Mouse (Mus musculus) c-Kit-positive CD71-negative TER-119-negative erythroid progenitor cells, embryonic 14.5 days (primary cell): ENCODE results near the gene Cmtm6.

Source experiments
- DNase-seq: peaks from one replicate; pipeline ENCODE4 v3.0.0-alpha.2; 2013; ENCODE audit warnings: low read depth

Gene Cmtm6

DNA sequence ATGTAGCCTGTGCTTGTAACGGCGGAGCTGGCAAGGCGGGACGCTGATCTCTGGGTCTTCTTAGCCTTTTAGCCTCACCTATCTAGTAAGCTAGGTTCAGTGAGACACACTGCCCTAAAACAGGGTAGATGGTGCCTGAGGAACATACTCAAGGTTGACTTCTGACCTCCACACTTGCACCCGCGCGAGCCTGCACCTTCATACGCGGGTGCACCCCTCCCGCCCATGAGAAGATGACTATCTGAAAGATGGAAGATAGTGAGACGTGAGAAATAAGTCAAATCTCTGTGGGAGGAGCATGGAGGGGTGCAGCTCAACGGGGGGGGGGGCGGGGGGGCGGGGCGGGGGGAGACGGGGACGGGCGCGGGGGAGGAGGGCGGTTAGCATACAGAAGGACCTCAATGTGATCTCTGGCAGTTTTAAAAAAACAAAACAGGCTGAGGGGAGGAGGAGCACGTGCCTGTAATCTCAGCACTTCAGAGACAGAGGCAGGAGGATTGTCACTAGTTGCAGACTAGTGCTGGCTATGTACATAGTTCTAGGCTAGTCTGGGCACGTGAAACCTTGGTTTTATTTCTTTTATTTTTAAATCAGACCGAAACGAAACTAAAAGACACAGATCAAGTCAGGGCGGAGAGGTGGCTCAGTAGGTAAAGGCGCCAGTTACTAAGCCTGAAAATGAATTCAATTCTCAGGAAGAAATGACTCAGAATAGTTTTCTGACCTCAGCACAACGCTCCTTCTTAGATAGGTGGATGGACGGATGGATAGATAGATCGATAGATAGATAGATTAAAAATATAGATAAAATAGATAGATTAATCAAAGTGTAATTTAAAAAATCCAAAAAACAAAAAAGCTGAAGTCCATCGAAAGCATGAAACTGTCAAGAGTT lies 758 bp upstream of the Cmtm6 start:
- no peak for DNase-seq

DNA sequence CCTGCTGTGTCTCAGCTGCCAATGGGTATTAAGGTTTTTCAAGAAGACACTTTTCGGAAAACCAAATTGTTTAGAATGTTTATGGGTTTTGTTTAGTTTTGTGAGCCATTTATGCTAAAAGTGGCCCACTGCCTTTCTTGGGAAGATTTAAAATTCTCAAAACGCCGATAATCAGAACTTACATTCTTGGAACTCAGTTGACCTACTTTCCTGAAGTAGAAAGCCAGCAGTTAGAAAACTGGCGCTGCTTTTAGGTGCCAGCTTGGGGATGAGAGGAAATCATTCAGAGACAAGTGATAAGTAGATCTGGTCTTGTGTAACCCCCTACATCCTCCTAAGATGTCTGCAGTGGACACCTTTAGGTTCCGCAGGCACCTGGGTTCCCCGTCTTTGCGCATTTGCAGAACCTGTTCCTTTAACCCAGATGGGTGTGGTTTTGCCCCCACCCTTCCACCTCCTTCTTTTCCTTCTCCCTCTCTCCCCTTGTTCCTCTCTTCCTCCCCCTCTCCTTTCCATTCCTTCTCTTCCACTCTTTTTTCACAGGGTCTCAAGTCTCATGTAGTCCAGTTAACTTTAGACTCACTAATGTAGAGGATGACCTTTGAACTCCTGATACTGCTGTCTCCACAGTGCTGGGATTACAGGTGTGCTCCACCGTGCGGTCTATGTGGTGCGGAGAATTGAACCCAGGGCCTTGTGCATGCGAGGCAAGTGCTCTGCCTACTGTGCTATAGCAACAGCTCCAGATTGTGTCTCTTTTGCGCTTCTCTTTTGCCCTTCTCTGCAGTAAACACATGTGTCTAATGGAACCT lies 1.2 kb downstream of the Cmtm6 start:
- DNase-seq = no peak

DNA sequence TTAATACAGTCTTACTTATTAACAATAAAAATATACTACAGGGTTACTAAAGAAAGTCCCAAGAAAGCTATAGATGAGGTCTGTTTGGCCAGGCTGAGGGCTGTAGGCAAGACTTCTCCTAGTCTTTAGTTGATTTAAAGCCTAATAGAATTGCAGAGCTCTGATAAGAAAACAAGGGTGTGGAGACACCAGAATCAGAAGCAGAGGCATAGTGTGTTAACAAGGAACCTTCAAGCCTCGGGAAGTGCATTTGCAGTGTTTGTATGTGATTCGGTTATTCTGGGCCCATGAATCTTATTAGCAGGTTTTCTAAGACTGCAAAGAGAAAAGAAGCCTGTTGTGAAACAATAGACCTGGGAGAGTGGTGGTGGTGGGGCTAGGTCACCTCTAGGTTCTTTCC lies 2.3 kb downstream of the Cmtm6 start:
- no peak for DNase-seq

- DNase-seq = no peak
Measured at GRCm38 (mm10) chr9:114736442-114736841, 5.5 kb downstream of the Cmtm6 start.

- DNase-seq = no peak
Measured at GRCm38 (mm10) chr9:114740336-114740735, 9.4 kb downstream of the Cmtm6 start.

GRCm38 (mm10) chr9:114742731-114743130 lies 11.8 kb downstream of the Cmtm6 start:
- DNase-seq = peak; percentile 59

GRCm38 (mm10) chr9:114745163-114745562 lies 14.2 kb downstream of the Cmtm6 start:
- no peak for DNase-seq

- no peak for DNase-seq
Measured at GRCm38 (mm10) chr9:114745654-114746053, 14.7 kb downstream of the Cmtm6 start.

- DNase-seq = no peak
Measured at GRCm38 (mm10) chr9:114747012-114747411, 16.1 kb downstream of the Cmtm6 start.

DNA sequence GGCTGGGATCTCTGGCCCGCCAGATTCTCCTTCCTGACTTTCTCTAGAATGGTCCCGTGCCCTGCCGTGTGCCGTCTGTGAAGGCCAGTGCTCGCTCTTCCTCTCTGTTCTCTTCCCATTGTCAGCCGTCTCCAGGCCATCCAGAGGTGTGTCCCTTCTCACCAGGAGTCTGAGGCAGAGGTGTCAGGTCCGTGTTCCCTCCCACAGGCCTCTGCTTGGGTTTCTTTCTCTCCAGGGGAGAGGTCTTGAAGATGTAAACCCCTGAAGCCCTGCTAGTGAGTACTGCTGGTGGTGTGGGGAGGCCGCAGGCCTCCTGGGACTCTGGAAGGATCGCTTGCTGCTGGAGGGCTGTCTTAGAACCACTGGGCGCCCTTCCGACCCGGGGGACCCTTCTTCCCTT lies 16.6 kb downstream of the Cmtm6 start:
- DNase-seq = no peak

DNA sequence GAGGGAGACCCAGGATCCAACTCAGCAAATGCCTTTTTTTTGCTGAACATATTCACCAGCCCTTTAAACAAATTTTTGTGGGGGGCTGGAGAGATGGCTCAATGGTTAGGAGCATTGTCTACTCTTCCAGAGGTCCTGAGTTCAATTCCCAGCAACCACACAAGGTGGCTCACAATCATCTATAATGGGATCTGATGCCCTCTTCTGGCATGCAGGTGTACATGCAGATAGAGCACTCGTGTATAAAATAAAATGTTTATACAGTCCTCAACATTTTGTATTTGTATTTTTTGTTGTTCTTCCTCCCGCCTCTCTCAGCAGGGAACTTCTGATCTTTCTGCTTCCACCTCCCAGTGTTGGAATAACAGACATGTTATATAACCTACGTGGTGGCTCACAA lies 20.7 kb downstream of the Cmtm6 start:
- DNase-seq = no peak

DNA sequence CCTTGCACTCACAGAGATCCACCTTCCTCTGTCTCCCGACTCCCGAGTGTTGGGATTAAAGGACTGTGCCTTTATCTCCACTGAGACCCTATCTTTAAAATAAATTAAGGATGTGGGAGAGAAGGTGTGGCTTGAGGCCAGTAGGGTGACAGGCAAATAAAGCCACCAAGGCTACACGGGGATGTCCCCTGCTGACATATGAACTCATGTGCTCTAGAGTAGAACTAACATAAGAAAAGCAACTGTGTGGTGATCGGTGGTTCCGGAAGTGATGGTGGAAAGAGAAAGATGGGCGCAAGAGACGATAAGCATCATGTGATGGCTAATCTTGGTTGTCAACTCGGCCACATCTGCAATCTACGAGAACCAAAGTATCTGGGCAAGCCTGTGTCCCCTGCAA lies 21.4 kb downstream of the Cmtm6 start:
- no peak for DNase-seq

DNA sequence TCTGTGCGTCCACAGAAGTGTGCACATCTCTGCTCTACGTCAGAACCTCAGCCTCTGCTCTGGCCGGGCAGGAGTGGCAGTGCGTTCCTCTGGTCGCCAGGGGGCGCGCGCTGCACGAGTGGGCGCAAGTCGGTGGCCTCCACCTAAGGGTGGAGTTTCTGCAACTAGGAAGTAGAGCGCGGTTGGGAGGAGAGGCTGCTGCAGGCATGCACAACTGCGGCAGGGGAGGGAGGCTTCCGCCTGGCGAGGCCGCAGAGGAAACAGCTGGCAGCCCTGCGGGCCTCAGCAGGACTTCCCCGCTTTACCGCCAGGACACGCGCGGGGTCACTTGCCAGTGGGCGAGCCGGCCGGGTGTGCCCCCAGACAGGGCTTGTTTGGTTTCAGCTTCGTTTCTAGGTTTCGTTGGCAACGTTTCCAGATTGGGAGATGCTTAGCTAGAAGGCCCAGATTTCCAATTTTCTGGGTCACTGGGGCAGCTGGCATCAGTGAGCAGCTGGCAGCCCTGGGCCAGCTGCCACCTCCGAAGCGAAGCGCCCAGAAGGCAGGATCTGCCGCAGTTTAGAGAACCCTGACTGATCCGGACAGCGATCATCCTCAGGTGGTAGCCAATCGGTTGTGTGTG lies 22.1 kb downstream of the Cmtm6 start:
- DNase-seq = peak; percentile 84

DNA sequence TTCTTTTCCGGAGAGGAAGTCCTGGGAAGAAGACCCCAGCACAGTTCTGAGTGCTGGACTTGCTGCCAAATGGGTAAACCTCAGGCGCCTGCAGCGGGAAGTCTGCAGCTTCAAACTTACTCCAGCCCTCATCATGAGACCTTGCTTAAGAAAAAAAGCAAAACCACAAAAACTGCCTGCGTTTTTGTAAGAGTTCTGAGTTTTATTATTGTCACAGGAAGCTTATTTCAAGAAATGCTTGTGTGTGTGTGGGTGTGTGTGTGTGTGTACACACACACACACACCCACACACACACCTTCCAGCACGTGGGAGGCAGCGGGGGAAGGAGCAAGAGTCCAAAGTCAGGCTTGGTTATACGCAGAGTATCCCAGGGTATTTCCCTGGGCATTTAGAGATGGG lies 27.4 kb downstream of the Cmtm6 start:
- no peak for DNase-seq

GRCm38 (mm10) chr9:114758801-114759200 lies 27.9 kb downstream of the Cmtm6 start:
- no peak for DNase-seq

DNA sequence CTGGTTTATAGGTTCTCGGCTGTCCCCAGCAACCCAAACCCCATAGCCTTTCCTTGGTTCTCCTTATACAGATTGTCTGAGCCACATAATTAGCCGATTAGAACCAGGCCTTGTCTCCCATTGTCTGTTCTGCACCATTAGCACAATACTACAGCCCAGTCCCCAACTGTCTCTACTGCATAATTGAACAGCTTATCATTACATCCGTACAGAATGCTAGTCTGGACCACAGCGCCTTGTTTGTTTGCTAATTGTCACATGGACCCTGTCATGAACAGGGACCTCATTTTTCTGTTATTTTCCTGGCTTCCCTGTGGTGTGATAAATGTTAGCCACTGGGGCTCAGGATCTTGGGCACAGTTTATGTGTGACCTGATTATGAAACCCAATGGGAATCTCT lies 29.0 kb downstream of the Cmtm6 start:
- DNase-seq = no peak

GRCm38 (mm10) chr9:114760353-114760752 lies 29.4 kb downstream of the Cmtm6 start:
- DNase-seq = no peak

DNA sequence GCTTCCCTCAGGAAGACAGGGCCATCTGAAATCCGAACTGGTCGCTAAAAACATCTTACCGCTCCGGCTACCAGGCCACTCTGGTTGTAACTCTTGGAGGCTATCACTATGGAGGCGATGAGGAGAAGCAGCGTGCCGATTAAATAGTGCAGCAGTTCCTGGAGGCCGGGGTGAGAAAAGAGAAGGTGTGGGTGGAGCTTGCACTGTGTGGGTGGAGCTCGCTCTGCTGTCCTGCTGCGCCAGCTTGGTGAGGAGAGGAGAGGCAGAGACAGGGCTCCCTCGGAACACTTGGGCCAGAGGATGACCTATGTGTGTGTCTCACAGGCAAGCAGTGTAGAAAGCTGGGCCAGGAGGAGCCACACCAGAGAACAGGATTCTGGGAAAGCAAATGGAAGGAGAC lies 30.9 kb downstream of the Cmtm6 start:
- no peak for DNase-seq

- no peak for DNase-seq
Measured at GRCm38 (mm10) chr9:114763341-114763740, 32.4 kb downstream of the Cmtm6 start.

GRCm38 (mm10) chr9:114767030-114767429 lies 36.1 kb downstream of the Cmtm6 start:
- no peak for DNase-seq

DNA sequence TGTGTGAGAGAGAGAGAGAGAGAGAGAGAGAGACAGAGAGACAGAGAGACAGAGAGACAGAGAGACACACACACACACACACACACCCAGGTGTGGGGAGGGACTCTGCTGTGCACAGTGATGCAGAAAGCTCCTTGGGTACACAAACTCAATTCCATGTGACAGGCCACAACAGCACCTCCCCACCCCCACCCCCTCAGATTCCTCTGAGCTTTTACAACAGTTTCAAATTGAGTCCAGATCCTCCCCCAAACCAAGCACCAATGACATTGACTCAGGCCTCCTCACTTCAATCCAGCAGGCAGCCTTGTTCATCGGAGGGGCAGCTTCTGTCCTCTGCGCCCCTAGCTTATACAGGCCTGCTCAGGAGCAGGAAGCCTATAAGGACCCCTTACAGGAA lies 36.6 kb downstream of the Cmtm6 start:
- no peak for DNase-seq

DNA sequence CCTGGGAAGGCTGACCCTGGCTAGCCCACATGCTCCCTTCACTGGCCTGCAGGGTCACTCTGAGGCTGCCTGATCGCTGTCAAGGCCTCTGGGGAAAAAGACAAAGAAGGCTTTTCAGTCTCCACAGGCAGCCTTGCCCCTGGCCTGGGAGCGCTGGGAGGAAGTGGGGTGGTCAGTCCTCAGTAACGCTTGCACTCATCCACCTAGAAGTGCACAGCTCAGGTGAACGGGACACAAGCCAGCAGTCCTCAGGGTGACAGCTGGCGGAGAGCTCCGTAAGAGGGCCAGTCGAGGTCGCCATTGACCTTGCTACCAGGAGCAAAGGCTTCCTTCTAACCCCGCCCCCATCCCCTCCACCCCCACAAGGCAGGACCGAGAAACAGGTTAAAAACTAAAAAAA lies 37.1 kb downstream of the Cmtm6 start:
- DNase-seq = no peak

DNA sequence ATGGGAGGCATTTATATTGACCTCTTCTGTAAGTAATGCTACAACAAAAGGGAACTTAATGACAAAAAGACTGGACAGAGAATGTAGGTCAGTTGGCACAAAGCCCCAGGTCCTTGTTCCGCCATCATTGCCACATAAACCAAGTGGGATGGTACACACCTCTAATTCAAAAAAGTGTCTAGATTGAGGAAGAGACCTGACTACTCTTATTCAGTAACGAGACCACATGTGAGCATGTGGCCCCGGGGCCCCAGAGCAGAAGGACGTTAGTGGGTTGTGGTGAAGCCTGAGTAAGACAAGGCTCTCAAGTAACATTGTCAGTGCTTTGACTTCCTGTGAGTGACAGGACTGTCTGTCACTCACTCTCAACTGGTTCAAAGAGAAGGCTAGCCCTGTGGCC lies 39.3 kb downstream of the Cmtm6 start:
- no peak for DNase-seq
